Mouse (Mus musculus) liver, embryonic 11.5 days (tissue): ENCODE measurements around the gene Iqce. TPM values are rescaled to one million over a fixed set of nuclear protein-coding genes. Genes with fewer than 3 reads are reported as not detected.

Source experiments
- ATAC-seq: fragments of 200-750 bp; cut with Nextera tagmentation; replicated peaks from 2 replicates; pipeline ENCODE4 v1.8.0; 2017; ENCODE audit warnings: moderate number of reproducible peaks, mild to moderate bottlenecking, moderate TSS enrichment, moderate library complexity; ENCODE audit not compliant: low FRiP score
- DNase-seq: peaks from one replicate; pipeline ENCODE4 v3.0.0-alpha.2; 2017; ENCODE audit warnings: low spot score
- H3K27ac ChIP-seq: fragments of 300-500 bp; sonication (generic); 2 replicates; pipeline ENCODE4 v1.5.1; 2014; ENCODE audit warnings: mild to moderate bottlenecking, low read depth, low read length, control low read depth
- H3K27me3 ChIP-seq: fragments of 300-500 bp; sonication (generic); replicated peaks from 2 replicates; pipeline ENCODE4 v1.6.1; 2014; ENCODE audit warnings: low read length, mixed read lengths; ENCODE audit not compliant: control insufficient read depth, insufficient read depth
- H3K36me3 ChIP-seq: fragments of 300-500 bp; sonication (generic); 2 replicates; pipeline ENCODE4 v1.6.1; 2014; ENCODE audit warnings: mild to moderate bottlenecking, low read length, moderate library complexity, mixed read lengths; ENCODE audit not compliant: control insufficient read depth, insufficient read depth
- H3K4me1 ChIP-seq: fragments of 300-500 bp; sonication (generic); replicated peaks from 2 replicates; pipeline ENCODE4 v1.6.1; 2014; ENCODE audit warnings: low read length, mixed read lengths; ENCODE audit not compliant: control insufficient read depth, insufficient read depth
- H3K4me2 ChIP-seq: fragments of 300-500 bp; sonication (generic); 2 replicates; pipeline ENCODE4 v1.6.1; 2014; ENCODE audit warnings: mild to moderate bottlenecking, control low read depth, moderate library complexity
- H3K4me3 ChIP-seq: fragments of 300-500 bp; sonication (generic); 2 replicates; pipeline ENCODE4 v1.5.1; 2014; ENCODE audit warnings: low read depth, low read length, control low read depth
- H3K9ac ChIP-seq: fragments of 300-500 bp; sonication (generic); 2 replicates; pipeline ENCODE4 v1.6.1; 2014; ENCODE audit warnings: low read depth, low read length, control low read depth
- H3K9me3 ChIP-seq: fragments of 300-500 bp; sonication (generic); 2 replicates; pipeline ENCODE4 v1.6.1; 2016; ENCODE audit warnings: low read length, inconsistent platforms, mixed read lengths; ENCODE audit not compliant: control insufficient read depth
- WGBS: fragments of 180-500 bp; shearing (Covaris S2); extraction: QIAGEN DNeasy Blood & Tissue Kit; methylation state at CpG from one replicate; pipeline ENCODE4 v1.1.7; 2014; 5-methylcytosine and 5-hydroxymethylcytosine counted together
- polyA plus RNA-seq: library from polyadenylated mRNA; unstranded; fragments of >200 nt; fragmentation: Nextera tagmentation; extraction: Ambion mirVana; gene quantifications from 2 replicates; pipeline ENCODE4 v1.2.1, GENCODE M21; 2014

Iqce gene
- polyA plus RNA-seq, 1 experiment from 2014 or later = 14.4 TPM

DNA sequence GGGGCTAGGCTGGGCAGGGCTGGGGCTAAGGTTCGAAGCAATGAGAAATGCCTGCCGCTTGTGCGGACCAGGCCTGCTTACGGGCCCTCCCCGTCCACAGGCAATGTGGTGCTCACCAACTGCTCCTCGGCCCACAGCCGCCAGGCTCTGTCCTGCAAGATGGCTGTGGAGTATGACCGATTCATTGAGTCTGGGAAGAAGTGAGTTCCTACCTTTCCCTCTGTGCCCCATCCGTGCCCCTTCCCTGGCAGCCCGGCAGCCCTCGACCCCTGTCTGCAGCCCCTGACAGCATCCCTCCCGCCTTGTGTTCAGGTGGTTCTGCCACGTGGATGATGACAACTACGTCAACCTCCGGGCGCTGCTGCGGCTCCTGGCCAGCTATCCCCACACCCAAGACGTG, 90.0 kb downstream of the Iqce start:
- Histone ChIP-seq H3K9ac (no peak overlapping the region), H3K36me3 (peaks cover 4% of the 10 kb centered on the region; the same call in 1 of the 2 replicates), H3K4me1 (peaks cover 61% of the 10 kb centered on the region), H3K4me2 (no peak overlapping the region), H3K27me3 (peaks cover 54% of the 10 kb centered on the region), H3K4me3 (no peak overlapping the region), H3K9me3 (no peaks in the 10 kb centered on the region), H3K27ac (no peak overlapping the region)
- ATAC-seq = no peak
- DNase-seq = no peak
- 75% methylated on average over 18 of the region's 18 CpGs for WGBS

Other genes starting within 250 kb of the Iqce start
- 19.1 and 20.6 TPM in 2 replicates for gene Chst12, start 196.8 kb downstream of the Iqce start, polyA plus RNA-seq
- 1.8 and 2.6 TPM in 2 replicates for gene Grifin, start 137.3 kb downstream of the Iqce start, polyA plus RNA-seq
- 10.6 and 11.0 TPM in 2 replicates for gene Lfng, start 95.1 kb downstream of the Iqce start, polyA plus RNA-seq
- 24.3 and 26.5 TPM in 2 replicates for gene Ttyh3, start 53.3 kb downstream of the Iqce start, polyA plus RNA-seq
- 16.9 and 18.7 TPM in 2 replicates for gene Brat1, start 2.6 kb upstream of the Iqce start, polyA plus RNA-seq
- gene Amz1, start 21.7 kb upstream of the Iqce start, polyA plus RNA-seq = 1.2 and 2.0 TPM in 2 replicates
- gene Gna12, start 128.1 kb upstream of the Iqce start, polyA plus RNA-seq = 25.1 and 31.1 TPM in 2 replicates